Mouse (Mus musculus): Measurements from ENCODE around the gene Slc27a1.

- TF ChIP-seq CHD1 (IDR thresholded peaks at IDR 0.05; ENCODE audit: low read depth, low read length) (no peak), POLR2AphosphoS2 (IDR thresholded peaks at IDR 0.05; ENCODE audit: low read length) (no peak), ZMIZ1 (IDR thresholded peaks at IDR 0.05; ENCODE audit: low read depth, low read length) (no peak), CTCF (IDR thresholded peaks at IDR 0.05 in 2 of 3, conservative IDR thresholded peaks at IDR 0.05 in 1 of 3; ENCODE audit: control insufficient read depth in 1 of 3, insufficient read depth in 1 of 3, low read depth in 2 of 3, low read length in 3 of 3, poor library complexity in 1 of 3, severe bottlenecking in 1 of 3) (peak in 2 of 3 experiments; percentile 25 to 31; a peak in 3 of 6 replicates), TAL1 (IDR thresholded peaks at IDR 0.05; ENCODE audit: low read length) (no peak), POLR2A (IDR thresholded peaks at IDR 0.05; ENCODE audit: control insufficient read depth in 1 of 2, insufficient read depth in 1 of 2, low read depth in 1 of 2, low read length in 2 of 2, poor library complexity in 1 of 2) (no peak)
Observed at GRCm38 (mm10) chr8:71534263-71534810, 34.3 kb upstream of the Slc27a1 start.

Measured in MEL (cell line).